Mouse (Mus musculus): ENCODE data around the gene Tpx2. TPM values are rescaled to one million over a fixed set of nuclear protein-coding genes. Genes with fewer than 3 reads are reported as not detected.
A peak's percentile ranks its signal among the peaks of the same experiment; 100 is the strongest.

Tpx2 gene
- 20.7 and 25.8 TPM in 2 replicates for polyA plus RNA-seq (2015; fragmentation: Nextera tagmentation; extraction: Ambion mirVana)

GRCm38 (mm10) chr2:152847815-152848302 is at the start of gene Tpx2:
Gene Tpx2 (plus strand): TSS chr2:152847964.
- Histone ChIP-seq H3K4me2 (ENCODE audit: low read depth, low read length) (peak within 1 kb of the TSS; percentile 69), H3K36me3 (replicated peaks; ENCODE audit: insufficient read depth, low read length) (peaks cover 13% of the 10 kb centered on the region), H3K27ac (ENCODE audit: low read depth) (peak within 1 kb of the TSS; percentile 84), H3K4me3 (ENCODE audit: low read depth, low read length) (peak within 1 kb of the TSS; percentile 82), H3K9ac (replicated peaks) (peak within 1 kb of the TSS; percentile 78), H3K27me3 (ENCODE audit: insufficient read depth, low read length) (no peaks in the 10 kb centered on the region), H3K9me3 (ENCODE audit: low read length) (no peaks in the 10 kb centered on the region), H3K4me1 (ENCODE audit: insufficient read depth) (peaks cover 6% of the 10 kb centered on the region; the same call in 1 of the 2 replicates)
- DNase-seq: peak; percentile 98
- ATAC-seq: peak; percentile 99
- TF ChIP-seq CTCF (IDR thresholded peaks at IDR 0.05; ENCODE audit: low read depth) (peak; percentile 40), EP300 (IDR thresholded peaks at IDR 0.05; ENCODE audit: low read depth) (no peak)
- under 1% methylated on average over 34 of the region's 34 CpGs for WGBS (ENCODE audit: insufficient replicate concordance)

GRCm38 (mm10) chr2:152799954-152800761 is 47.6 kb upstream of the Tpx2 start:
- H3K27ac ChIP-seq (ENCODE audit: low read depth): no peak overlapping the region
- no peaks in the 10 kb centered on the region for H3K9me3 ChIP-seq (ENCODE audit: low read length)
- TF ChIP-seq EP300 (IDR thresholded peaks at IDR 0.05; ENCODE audit: low read depth) (no peak), CTCF (IDR thresholded peaks at IDR 0.05; ENCODE audit: low read depth) (no peak)
- peaks cover 44% of the 10 kb centered on the region for H3K4me1 ChIP-seq (ENCODE audit: insufficient read depth)
- no peak overlapping the region for H3K4me2 ChIP-seq (ENCODE audit: low read depth, low read length)
- DNase-seq: no peak
- peaks cover 10% of the 10 kb centered on the region; the same call in 1 of the 2 replicates for H3K36me3 ChIP-seq (replicated peaks; ENCODE audit: insufficient read depth, low read length)
- 68% methylated on average over 7 of the region's 7 CpGs for WGBS (ENCODE audit: insufficient replicate concordance)
- H3K9ac ChIP-seq (replicated peaks): no peak overlapping the region
- no peaks in the 10 kb centered on the region for H3K27me3 ChIP-seq (ENCODE audit: insufficient read depth, low read length)
- no peak overlapping the region for H3K4me3 ChIP-seq (ENCODE audit: low read depth, low read length)
- ATAC-seq: no peak

GRCm38 (mm10) chr2:152800762-152801113 is 47.0 kb upstream of the Tpx2 start:
- Histone ChIP-seq H3K9me3 (ENCODE audit: low read length) (no peaks in the 10 kb centered on the region), H3K4me1 (ENCODE audit: insufficient read depth) (peaks cover 45% of the 10 kb centered on the region), H3K27me3 (ENCODE audit: insufficient read depth, low read length) (no peaks in the 10 kb centered on the region), H3K9ac (replicated peaks) (no peak overlapping the region), H3K4me3 (ENCODE audit: low read depth, low read length) (no peak overlapping the region), H3K36me3 (replicated peaks; ENCODE audit: insufficient read depth, low read length) (0 out of 2 replicates have a peak, but pooled peaks cover 10% of the 10 kb centered on the region), H3K27ac (ENCODE audit: low read depth) (no peak overlapping the region), H3K4me2 (ENCODE audit: low read depth, low read length) (no peak overlapping the region)
- TF ChIP-seq EP300 (IDR thresholded peaks at IDR 0.05; ENCODE audit: low read depth): no peak
- no peak for TF ChIP-seq CTCF (IDR thresholded peaks at IDR 0.05; ENCODE audit: low read depth)
- no peak for ATAC-seq
- DNase-seq: no peak

GRCm38 (mm10) chr2:152802303-152802702 is 45.5 kb upstream of the Tpx2 start:
- 89% methylated on average over 10 of the region's 10 CpGs for WGBS (ENCODE audit: insufficient replicate concordance)
- Histone ChIP-seq H3K9me3 (ENCODE audit: low read length) (no peaks in the 10 kb centered on the region), H3K4me2 (ENCODE audit: low read depth, low read length) (no peak overlapping the region), H3K9ac (replicated peaks) (no peak overlapping the region), H3K27me3 (ENCODE audit: insufficient read depth, low read length) (no peaks in the 10 kb centered on the region), H3K36me3 (replicated peaks; ENCODE audit: insufficient read depth, low read length) (0 out of 2 replicates have a peak, but pooled peaks cover 9% of the 10 kb centered on the region), H3K4me1 (ENCODE audit: insufficient read depth) (peaks cover 56% of the 10 kb centered on the region), H3K27ac (ENCODE audit: low read depth) (no peak overlapping the region), H3K4me3 (ENCODE audit: low read depth, low read length) (no peak overlapping the region)
- DNase-seq: no peak
- no peak for TF ChIP-seq EP300 (IDR thresholded peaks at IDR 0.05; ENCODE audit: low read depth)
- TF ChIP-seq CTCF (IDR thresholded peaks at IDR 0.05; ENCODE audit: low read depth): no peak
- no peak for ATAC-seq

GRCm38 (mm10) chr2:152803081-152803480 is 44.7 kb upstream of the Tpx2 start:
- no peak overlapping the region for H3K4me2 ChIP-seq (ENCODE audit: low read depth, low read length)

GRCm38 (mm10) chr2:152804408-152805110 is 43.2 kb upstream of the Tpx2 start:
- WGBS (ENCODE audit: insufficient replicate concordance): 14% methylated on average over 6 of the region's 6 CpGs
- peak overlapping the region; percentile 93 for H3K27ac ChIP-seq (ENCODE audit: low read depth)
- no peaks in the 10 kb centered on the region for H3K9me3 ChIP-seq (ENCODE audit: low read length)
- DNase-seq (peak; percentile 71), ATAC-seq (peak; percentile 60)
- no peaks in the 10 kb centered on the region for H3K27me3 ChIP-seq (ENCODE audit: insufficient read depth, low read length)
- peak; percentile 39; the same call in 1 of the 2 replicates for TF ChIP-seq EP300 (IDR thresholded peaks at IDR 0.05; ENCODE audit: low read depth)
- TF ChIP-seq CTCF (IDR thresholded peaks at IDR 0.05; ENCODE audit: low read depth): no peak
- peak overlapping the region; percentile 32 for H3K9ac ChIP-seq (replicated peaks)
- H3K4me2 ChIP-seq (ENCODE audit: low read depth, low read length): peak overlapping the region; percentile 19
- H3K36me3 ChIP-seq (replicated peaks; ENCODE audit: insufficient read depth, low read length): peaks cover 8% of the 10 kb centered on the region
- peaks cover 64% of the 10 kb centered on the region for H3K4me1 ChIP-seq (ENCODE audit: insufficient read depth)
- H3K4me3 ChIP-seq (ENCODE audit: low read depth, low read length): 0 out of 2 replicates have a peak overlapping the region, but pooled peaks have one; percentile 2

More at GRCm38 (mm10) chr2:152803081-152803480, 44.7 kb upstream of the Tpx2 start:
- Histone ChIP-seq H3K9ac (replicated peaks) (no peak overlapping the region), H3K27ac (ENCODE audit: low read depth) (0 out of 2 replicates have a peak overlapping the region, but pooled peaks have one; percentile 20), H3K4me1 (ENCODE audit: insufficient read depth) (peaks cover 53% of the 10 kb centered on the region), H3K4me3 (ENCODE audit: low read depth, low read length) (no peak overlapping the region), H3K27me3 (ENCODE audit: insufficient read depth, low read length) (no peaks in the 10 kb centered on the region), H3K36me3 (replicated peaks; ENCODE audit: insufficient read depth, low read length) (0 out of 2 replicates have a peak, but pooled peaks cover 7% of the 10 kb centered on the region), H3K9me3 (ENCODE audit: low read length) (no peaks in the 10 kb centered on the region)
- ATAC-seq: no peak
- no peak for DNase-seq
- WGBS (ENCODE audit: insufficient replicate concordance): 84% methylated on average over 5 of the region's 5 CpGs
- TF ChIP-seq CTCF (IDR thresholded peaks at IDR 0.05; ENCODE audit: low read depth) (no peak), EP300 (IDR thresholded peaks at IDR 0.05; ENCODE audit: low read depth) (no peak)

Measured in liver, postnatal 0 days (tissue).